Mouse (Mus musculus) CH12.LX (cell line): ENCODE data around the gene Sult2a8. TPM values are rescaled to one million over a fixed set of nuclear protein-coding genes. Genes with fewer than 3 reads are reported as not detected.
"Not testable (repeated sequence)": the region's sequence is repeated elsewhere in the genome, so short reads cannot be mapped to it uniquely, and the experiment has no call there.

Experiments
- DNase-seq: peaks from one replicate; pipeline ENCODE4 v3.0.0-alpha.2; 2013; ENCODE audit errors: extremely low read depth
- H3K27ac ChIP-seq: 2 replicates; pipeline ENCODE4 v1.5.1; 2012; ENCODE audit warnings: low read depth, mild to moderate bottlenecking, control low read depth, moderate library complexity; ENCODE audit not compliant: insufficient read depth
- H3K27me3 ChIP-seq: replicated peaks from 2 replicates; pipeline ENCODE3; 2012; ENCODE audit warnings: inconsistent platforms
- H3K36me3 ChIP-seq, 2 experiments: replicated peaks in 1 of 2; 2 replicates each; pipeline versions ENCODE3 to v1.6.1; 2012; ENCODE audit warnings: inconsistent platforms in 1 of 2, low read length in 1 of 2, mild to moderate bottlenecking in 1 of 2, mixed read lengths in 1 of 2, moderate library complexity in 1 of 2; ENCODE audit not compliant: control insufficient read depth in 1 of 2, insufficient read depth in 1 of 2
- H3K4me1 ChIP-seq, 2 experiments: 2 replicates each; pipeline ENCODE4 v1.6.1; 2012; ENCODE audit warnings: inconsistent platforms in 1 of 2, moderate library complexity in 1 of 2; ENCODE audit not compliant: insufficient read depth in 2 of 2, control insufficient read depth in 1 of 2
- H3K4me2 ChIP-seq: 2 replicates; pipeline ENCODE4 v1.6.1; 2012; ENCODE audit warnings: low read depth, mild to moderate bottlenecking, control low read depth; ENCODE audit not compliant: poor library complexity, insufficient read depth, severe bottlenecking
- H3K4me3 ChIP-seq, 3 experiments: fragments of 150-350 bp in 1 of 3; sonication (generic) in 1 of 3; replicated peaks in 1 of 3; 2 replicates each; pipeline versions ENCODE3 to v1.5.1; 2011 to 2012; ENCODE audit warnings: low read depth in 2 of 3, low read length in 2 of 3, mild to moderate bottlenecking in 2 of 3, moderate library complexity in 2 of 3, control low read depth in 1 of 3, improper control_type of control experiment in 1 of 3, inconsistent platforms in 1 of 3, mixed read lengths in 1 of 3; ENCODE audit not compliant: poor library complexity in 1 of 3
- H3K79me2 ChIP-seq: replicated peaks from 2 replicates; pipeline ENCODE4 v1.6.1; 2012; ENCODE audit warnings: mild to moderate bottlenecking, moderate library complexity; ENCODE audit not compliant: control insufficient read depth, poor library complexity, insufficient read depth, severe bottlenecking; ENCODE audit errors: extremely low read depth
- H3K9ac ChIP-seq: 2 replicates; pipeline ENCODE4 v1.6.1; 2012; ENCODE audit warnings: low read depth, mild to moderate bottlenecking, control low read depth, moderate library complexity; ENCODE audit not compliant: insufficient read depth
- H3K9me3 ChIP-seq: replicated peaks from 2 replicates; pipeline ENCODE3; 2012; ENCODE audit warnings: low read length, inconsistent platforms, mixed read lengths
- BHLHE40 ChIP-seq: IDR thresholded peaks from 2 replicates; pipeline ENCODE4 v1.6.1; 2011; ENCODE audit warnings: mild to moderate bottlenecking, low read depth, low read length, improper control_type of control experiment
- CHD1 ChIP-seq: IDR thresholded peaks from 2 replicates; pipeline ENCODE4 v1.6.1; 2012; ENCODE audit warnings: low read depth, low read length, improper control_type of control experiment, inconsistent platforms
- E2F4 ChIP-seq: IDR thresholded peaks from 2 replicates; pipeline ENCODE4 v1.6.1; 2011; ENCODE audit warnings: low read depth, low read length, improper control_type of control experiment; ENCODE audit not compliant: insufficient replicate concordance
- ELF1 ChIP-seq: IDR thresholded peaks from 2 replicates; pipeline ENCODE4 v1.6.1; 2014; ENCODE audit warnings: low read depth, mild to moderate bottlenecking, inconsistent platforms, low read length, improper control_type of control experiment
- HCFC1 ChIP-seq: IDR thresholded peaks from 2 replicates; pipeline ENCODE4 v1.6.1; 2012; ENCODE audit warnings: low read depth, mild to moderate bottlenecking, inconsistent platforms, low read length, improper control_type of control experiment
- IRF4 ChIP-seq: IDR thresholded peaks from 2 replicates; pipeline ENCODE4 v1.6.1; 2014; ENCODE audit warnings: low read depth, mild to moderate bottlenecking, inconsistent platforms, low read length, improper control_type of control experiment
- JUN ChIP-seq: IDR thresholded peaks from 2 replicates; pipeline ENCODE4 v1.6.1; 2011; ENCODE audit warnings: low read depth, mild to moderate bottlenecking, low read length, improper control_type of control experiment, moderate library complexity; ENCODE audit not compliant: insufficient read depth
- JUND ChIP-seq: conservative IDR thresholded peaks from 2 replicates; pipeline ENCODE4 v1.6.1; 2011; ENCODE audit warnings: low read depth, low read length, improper control_type of control experiment
- KAT2A ChIP-seq: IDR thresholded peaks from 2 replicates; pipeline ENCODE4 v1.6.1; 2012; ENCODE audit warnings: low read length, improper control_type of control experiment, inconsistent platforms; ENCODE audit not compliant: insufficient replicate concordance
- MAZ ChIP-seq: IDR thresholded peaks from 2 replicates; pipeline ENCODE4 v1.6.1; 2012; ENCODE audit warnings: low read depth, mild to moderate bottlenecking, inconsistent platforms, low read length, improper control_type of control experiment, moderate library complexity
- MEF2A ChIP-seq: IDR thresholded peaks from 2 replicates; pipeline ENCODE4 v1.6.1; 2014; ENCODE audit warnings: low read depth, mild to moderate bottlenecking, inconsistent platforms, low read length, improper control_type of control experiment, borderline replicate concordance
- MYC ChIP-seq: IDR thresholded peaks from 2 replicates; pipeline ENCODE4 v1.6.1; 2011; ENCODE audit warnings: low read depth, mild to moderate bottlenecking, improper control_type of control experiment, low read length
- NRF1 ChIP-seq: IDR thresholded peaks from 2 replicates; pipeline ENCODE4 v1.6.1; 2014; ENCODE audit warnings: low read depth, mild to moderate bottlenecking, inconsistent platforms, low read length, improper control_type of control experiment, moderate library complexity
- PAX5 ChIP-seq: IDR thresholded peaks from 2 replicates; pipeline ENCODE4 v1.6.1; 2012; ENCODE audit warnings: low read length, inconsistent platforms, mixed read lengths
- POLR2A ChIP-seq: IDR thresholded peaks from 2 replicates; pipeline ENCODE4 v1.6.1; 2011; ENCODE audit warnings: low read depth, mild to moderate bottlenecking, improper control_type of control experiment, low read length
- POLR2AphosphoS2 ChIP-seq: IDR thresholded peaks from 2 replicates; pipeline ENCODE4 v1.6.1; 2011; ENCODE audit warnings: low read depth, low read length, improper control_type of control experiment
- RCOR1 ChIP-seq: conservative IDR thresholded peaks from 2 replicates; pipeline ENCODE4 v1.6.1; 2012; ENCODE audit warnings: low read depth, mild to moderate bottlenecking, inconsistent platforms, low read length, improper control_type of control experiment
- SIN3A ChIP-seq: IDR thresholded peaks from 2 replicates; pipeline ENCODE4 v1.6.1; 2012; ENCODE audit warnings: low read length, improper control_type of control experiment, inconsistent platforms
- UBTF ChIP-seq: IDR thresholded peaks from 2 replicates; pipeline ENCODE4 v1.6.1; 2012; ENCODE audit warnings: low read depth, mild to moderate bottlenecking, inconsistent platforms, low read length, improper control_type of control experiment, moderate library complexity
- USF2 ChIP-seq: conservative IDR thresholded peaks from 2 replicates; pipeline ENCODE4 v1.6.1; 2011; ENCODE audit warnings: low read depth, low read length, improper control_type of control experiment
- ZC3H11A ChIP-seq: IDR thresholded peaks from 2 replicates; pipeline ENCODE4 v1.6.1; 2012; ENCODE audit warnings: low read depth, mild to moderate bottlenecking, inconsistent platforms, low read length, improper control_type of control experiment
- ZKSCAN1 ChIP-seq: IDR thresholded peaks from 2 replicates; pipeline ENCODE4 v1.6.1; 2012; ENCODE audit warnings: low read depth, inconsistent platforms, low read length, improper control_type of control experiment, borderline replicate concordance
- ZMIZ1 ChIP-seq: IDR thresholded peaks from 2 replicates; pipeline ENCODE4 v1.6.1; 2012; ENCODE audit warnings: low read depth, mild to moderate bottlenecking, inconsistent platforms, low read length, improper control_type of control experiment
- ZNF384 ChIP-seq: IDR thresholded peaks from 2 replicates; pipeline ENCODE4 v1.6.1; 2012; ENCODE audit warnings: low read depth, low read length, improper control_type of control experiment, inconsistent platforms
- dilution Hi-C: fragments of 300-500 bp; cut with MboI; formaldehyde crosslinking; loops from 2 replicates; pipeline ENCODE4 v1.14.3; 2020; ENCODE audit warnings: low sequenced_read_pairs; ENCODE audit not compliant: extremely low pct_unique_long_range_greater_than_20kb, extremely low pct_ligation_motif_present
- in situ Hi-C: fragments of 300-500 bp; cut with MboI; formaldehyde crosslinking; loops from 3 replicates; pipeline ENCODE4 v1.14.3; 2019; ENCODE audit warnings: low sequenced_read_pairs, low pct_ligation_motif_present, low pct_unique_long_range_greater_than_20kb, mixed read lengths
- polyA plus RNA-seq: library from polyadenylated mRNA; unstranded; fragments of >175 nt; gene quantifications from 2 replicates; pipeline ENCODE4 v1.2.1, GENCODE M21; 2012; ENCODE audit warnings: low read depth; ENCODE audit not compliant: insufficient read length
- total RNA-seq, 2 experiments: library from RNA; depleted of rRNA; stranded (reverse); fragments of 300-350 nt in 1 of 2; fragments of >200 nt in 1 of 2; gene quantifications; 2 replicates each; pipeline ENCODE4 v1.2.3; 2012 to 2014

Gene Sult2a8
- total and polyA plus RNA-seq, 3 experiments = not detected

DNA sequence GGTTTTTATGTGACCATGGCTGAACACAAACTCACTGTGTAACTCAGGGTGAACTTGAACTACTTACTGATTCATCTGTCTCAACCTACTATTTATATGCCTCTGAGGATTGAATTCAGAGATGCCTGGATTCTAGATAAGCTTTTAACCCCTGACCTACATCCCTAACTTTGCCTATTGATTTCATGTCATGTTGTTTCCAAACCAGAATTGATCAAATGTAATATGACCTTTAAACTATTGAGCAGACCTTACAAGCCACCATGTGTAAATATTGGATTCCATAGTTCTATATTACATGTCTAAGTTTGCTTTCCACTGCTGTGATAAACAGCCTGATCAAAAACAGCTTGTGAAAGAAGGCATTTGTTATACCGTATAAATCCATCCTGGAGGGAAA, 8.1 kb downstream of the Sult2a8 start:
- in situ Hi-C loops (no loop called here), dilution Hi-C loops (no loop called here)
- Histone ChIP-seq H3K79me2 (no peaks in the 10 kb centered on the region), H3K9ac (no peak overlapping the region), H3K4me1 (no peaks in the 10 kb centered on the region), H3K27me3 (no peaks in the 10 kb centered on the region), H3K27ac (no peak overlapping the region), H3K9me3 (peaks cover 15% of the 10 kb centered on the region), H3K36me3 (no peaks in the 10 kb centered on the region), H3K4me3 (no peak overlapping the region), H3K4me2 (no peak overlapping the region)
- TF ChIP-seq KAT2A (no peak), BHLHE40 (no peak), JUND (no peak), E2F4 (no peak), JUN (no peak), ELF1 (no peak), PAX5 (no peak), USF2 (no peak), MAZ (no peak), SIN3A (no peak), NRF1 (no peak), HCFC1 (no peak), CHD1 (no peak), ZNF384 (no peak), MEF2A (no peak), POLR2AphosphoS2 (no peak), ZKSCAN1 (no peak)
- DNase-seq = no peak

DNA sequence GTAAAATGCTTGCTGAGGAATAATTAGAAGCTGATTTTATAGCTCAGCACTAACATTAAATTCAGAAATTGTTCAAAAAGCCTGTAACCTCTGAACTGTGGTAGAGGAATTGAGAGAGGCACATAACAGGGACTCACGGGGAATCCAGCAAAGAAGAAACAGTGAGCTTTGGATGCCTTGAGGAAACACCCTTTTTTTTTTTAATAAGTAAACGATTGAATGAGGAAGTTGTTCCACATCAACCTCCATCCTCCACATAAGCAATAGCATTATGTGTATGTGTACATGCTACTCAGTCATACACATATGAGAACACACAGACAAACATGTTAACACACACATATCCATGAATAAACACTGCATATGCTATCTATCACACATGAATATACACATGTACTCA, 8.5 kb downstream of the Sult2a8 start:
- H3K27ac ChIP-seq = no peak overlapping the region
- no peak overlapping the region for H3K9ac ChIP-seq
- H3K4me2 ChIP-seq = no peak overlapping the region
- H3K27me3 ChIP-seq = no peaks in the 10 kb centered on the region
- H3K79me2 ChIP-seq = no peaks in the 10 kb centered on the region
- no peaks in the 10 kb centered on the region for H3K4me1 ChIP-seq
- dilution Hi-C loops (no loop called here), in situ Hi-C loops (no loop called here)
- DNase-seq = no peak
- TF ChIP-seq MYC = no peak
- no peak for TF ChIP-seq NRF1
- no peak for TF ChIP-seq POLR2A
- no peak for TF ChIP-seq RCOR1
- no peak for TF ChIP-seq ZMIZ1
- TF ChIP-seq IRF4 = no peak
- no peak for TF ChIP-seq MAZ
- no peak for TF ChIP-seq ZKSCAN1
- no peak for TF ChIP-seq ZC3H11A
- TF ChIP-seq UBTF = no peak
- TF ChIP-seq JUN = no peak
- H3K9me3 ChIP-seq = peaks cover 15% of the 10 kb centered on the region
- H3K36me3 ChIP-seq = no peaks in the 10 kb centered on the region
- H3K4me3 ChIP-seq = no peak overlapping the region

DNA sequence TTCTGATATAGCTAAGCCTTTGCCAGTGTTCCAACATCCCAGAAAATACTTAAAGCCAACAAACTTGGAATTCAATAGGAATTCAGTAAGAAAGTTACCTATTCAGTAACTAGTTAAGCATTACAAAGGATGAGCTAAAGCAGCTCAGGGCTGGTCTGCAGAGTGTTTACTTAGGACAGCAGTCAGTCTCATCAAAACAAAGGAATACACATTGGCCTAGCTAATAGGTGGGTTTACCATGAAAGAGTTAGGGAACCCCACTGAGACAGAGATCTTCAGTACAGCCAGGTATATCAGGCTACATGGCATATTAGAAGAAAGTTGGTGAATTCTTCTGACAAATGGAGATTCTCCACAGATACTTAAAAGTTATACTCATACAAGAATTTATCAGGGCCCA, 47.2 kb downstream of the Sult2a8 start:
- H3K4me2 ChIP-seq, DNase-seq, H3K27ac ChIP-seq, H3K4me1 ChIP-seq, in situ Hi-C loops, H3K9ac ChIP-seq, H3K27me3 ChIP-seq, dilution Hi-C loops, H3K36me3 ChIP-seq, H3K4me3 ChIP-seq, H3K79me2 ChIP-seq: not testable (repeated sequence)
- peaks cover 12% of the 10 kb centered on the region for H3K9me3 ChIP-seq
